Mouse (Mus musculus) hindbrain, embryonic 11.5 days (tissue): ENCODE data around the gene Hist1h4c. TPM values are rescaled to one million over a fixed set of nuclear protein-coding genes. Genes with fewer than 3 reads are reported as not detected.

Source experiments
- polyA plus RNA-seq: library from polyadenylated mRNA; unstranded; fragments of >200 nt; fragmentation: Nextera tagmentation; extraction: Ambion mirVana; gene quantifications from 2 replicates; pipeline ENCODE4 v1.2.1, GENCODE M21; 2014

Hist1h4c gene
- polyA plus RNA-seq, 1 experiment from 2014 or later, result 4.9 TPM

Other genes with a start within 250 kb of the Hist1h4c start
- not detected in 2 replicates for gene Btn1a1, start 232.6 kb downstream of the Hist1h4c start, polyA plus RNA-seq
- gene Btn2a2, start 209.6 kb downstream of the Hist1h4c start, polyA plus RNA-seq, result 0.15 and 0.18 TPM in 2 replicates
- gene Hist1h4h, start 167.4 kb downstream of the Hist1h4c start, polyA plus RNA-seq, result 4.7 TPM in 2 replicates
- 3.6 and 8.4 TPM in 2 replicates for gene Hist1h2af, start 164.5 kb downstream of the Hist1h4c start, polyA plus RNA-seq
- gene Hist1h3g, start 163.0 kb downstream of the Hist1h4c start, polyA plus RNA-seq, result 3.7 and 4.8 TPM in 2 replicates
- 0.60 and 0.89 TPM in 2 replicates for gene Hist1h2bh, start 155.1 kb downstream of the Hist1h4c start, polyA plus RNA-seq
- gene Hist1h3f, start 154.4 kb downstream of the Hist1h4c start, polyA plus RNA-seq, result 1.0 and 1.1 TPM in 2 replicates
- 0.56 and 0.80 TPM in 2 replicates for gene Hist1h4f, start 146.8 kb downstream of the Hist1h4c start, polyA plus RNA-seq
- gene Hist1h1d, start 145.2 kb downstream of the Hist1h4c start, polyA plus RNA-seq, result 0.56 and 0.57 TPM in 2 replicates
- 6.7 and 6.9 TPM in 2 replicates for gene Hist1h3e, start 136.1 kb downstream of the Hist1h4c start, polyA plus RNA-seq
- gene Hist1h2ae, start 127.2 kb downstream of the Hist1h4c start, polyA plus RNA-seq, result 70.9 and 82.9 TPM in 2 replicates
- gene Hist1h2bg, start 127.1 kb downstream of the Hist1h4c start, polyA plus RNA-seq, result 3.2 and 4.8 TPM in 2 replicates
- gene Hist1h2bf, start 124.3 kb downstream of the Hist1h4c start, polyA plus RNA-seq, result 1.5 and 3.7 TPM in 2 replicates
- gene Hist1h2ad, start 124.1 kb downstream of the Hist1h4c start, polyA plus RNA-seq, result 1.0 and 2.9 TPM in 2 replicates
- 7.2 and 8.3 TPM in 2 replicates for gene Hist1h3d, start 122.7 kb downstream of the Hist1h4c start, polyA plus RNA-seq
- gene Hist1h4d, start 116.9 kb downstream of the Hist1h4c start, polyA plus RNA-seq, result 95.0 and 95.9 TPM in 2 replicates
- 1.8 and 2.2 TPM in 2 replicates for gene Hist1h2be, start 77.3 kb downstream of the Hist1h4c start, polyA plus RNA-seq
- 19.7 and 23.7 TPM in 2 replicates for gene Hist1h1e, start 75.9 kb downstream of the Hist1h4c start, polyA plus RNA-seq
- 0.79 and 0.84 TPM in 2 replicates for gene Hist1h2ac, start 14.5 kb downstream of the Hist1h4c start, polyA plus RNA-seq
- 21.0 and 26.1 TPM in 2 replicates for gene Hist1h2bc, start 14.3 kb downstream of the Hist1h4c start, polyA plus RNA-seq
- 0.17 TPM in 1 of 2 replicates, not detected in the other for gene Hist1h1t, start 2.6 kb downstream of the Hist1h4c start, polyA plus RNA-seq
- 3.4 and 4.2 TPM in 2 replicates for gene Hfe, start 12.4 kb upstream of the Hist1h4c start, polyA plus RNA-seq
- 14.9 and 16.7 TPM in 2 replicates for gene Hist1h1c, start 40.4 kb upstream of the Hist1h4c start, polyA plus RNA-seq
- gene Hist1h3c, start 47.1 kb upstream of the Hist1h4c start, polyA plus RNA-seq, result 10.7 and 11.3 TPM in 2 replicates
- 1.4 and 3.0 TPM in 2 replicates for gene Hist1h2bb, start 48.3 kb upstream of the Hist1h4c start, polyA plus RNA-seq
- 42.5 and 50.0 TPM in 2 replicates for gene Hist1h2ab, start 52.7 kb upstream of the Hist1h4c start, polyA plus RNA-seq
- gene Hist1h3b, start 53.8 kb upstream of the Hist1h4c start, polyA plus RNA-seq, result 6.5 and 10.7 TPM in 2 replicates
- gene Hist1h4b, start 58.6 kb upstream of the Hist1h4c start, polyA plus RNA-seq, result 3.6 and 4.8 TPM in 2 replicates
- gene Hist1h4a, start 62.8 kb upstream of the Hist1h4c start, polyA plus RNA-seq, result 0.32 TPM in 1 of 2 replicates, not detected in the other
- gene Hist1h3a, start 63.9 kb upstream of the Hist1h4c start, polyA plus RNA-seq, result 3.4 and 5.3 TPM in 2 replicates
- gene Hist1h1a, start 65.2 kb upstream of the Hist1h4c start, polyA plus RNA-seq, result 2.4 and 3.7 TPM in 2 replicates
- gene Trim38, start 71.5 kb upstream of the Hist1h4c start, polyA plus RNA-seq, result not detected in 2 replicates
- gene Slc17a2, start 108.5 kb upstream of the Hist1h4c start, polyA plus RNA-seq, result not detected in 2 replicates
- not detected in 2 replicates for gene Slc17a3, start 141.0 kb upstream of the Hist1h4c start, polyA plus RNA-seq
- not detected in 2 replicates for gene Slc17a1, start 169.3 kb upstream of the Hist1h4c start, polyA plus RNA-seq
- not detected in 2 replicates for gene Slc17a4, start 216.6 kb upstream of the Hist1h4c start, polyA plus RNA-seq
- gene Hist1h2ba, start 235.7 kb upstream of the Hist1h4c start, polyA plus RNA-seq, result not detected in 2 replicates
- not detected in 2 replicates for gene Hist1h2aa, start 236.0 kb upstream of the Hist1h4c start, polyA plus RNA-seq